Mouse (Mus musculus) G1E-ER4 (cell line): Measurements from ENCODE around the gene Lsm12. TPM values are rescaled to one million over a fixed set of nuclear protein-coding genes. Genes with fewer than 3 reads are reported as not detected.

Experiments used
- GATA1 ChIP-seq: IDR thresholded peaks from one replicate; pipeline ENCODE4 v1.8.0; 2012; ENCODE audit warnings: low read length, inconsistent platforms
- polyA plus RNA-seq: library from polyadenylated mRNA; stranded (reverse); fragments of >175 nt; gene quantifications from 2 replicates; pipeline ENCODE4 v1.2.3, GENCODE M21; 2012

Lsm12 gene
- polyA plus RNA-seq, 1 experiment, result 164 TPM

DNA sequence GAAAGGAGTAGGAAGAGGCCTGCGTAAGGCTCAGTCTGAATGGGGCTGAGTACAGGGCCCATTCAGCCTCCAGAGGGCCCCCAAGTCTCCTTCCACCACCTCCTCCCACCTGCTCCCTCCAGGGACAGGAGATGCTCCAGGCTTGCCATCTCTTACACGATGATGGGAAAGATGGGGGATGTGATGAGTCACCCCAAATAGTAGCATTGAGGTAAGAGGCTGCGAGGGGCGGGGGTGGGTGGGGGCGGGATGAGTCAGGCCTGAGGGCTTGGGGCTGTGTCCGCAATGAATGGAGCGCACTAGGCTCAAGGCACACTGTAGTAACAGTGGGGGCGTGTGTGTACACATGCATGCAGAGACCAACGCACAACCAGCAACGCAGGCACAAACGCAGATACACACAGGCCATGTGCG lies 16.3 kb upstream of the Lsm12 start:
- TF ChIP-seq GATA1, result no peak

DNA sequence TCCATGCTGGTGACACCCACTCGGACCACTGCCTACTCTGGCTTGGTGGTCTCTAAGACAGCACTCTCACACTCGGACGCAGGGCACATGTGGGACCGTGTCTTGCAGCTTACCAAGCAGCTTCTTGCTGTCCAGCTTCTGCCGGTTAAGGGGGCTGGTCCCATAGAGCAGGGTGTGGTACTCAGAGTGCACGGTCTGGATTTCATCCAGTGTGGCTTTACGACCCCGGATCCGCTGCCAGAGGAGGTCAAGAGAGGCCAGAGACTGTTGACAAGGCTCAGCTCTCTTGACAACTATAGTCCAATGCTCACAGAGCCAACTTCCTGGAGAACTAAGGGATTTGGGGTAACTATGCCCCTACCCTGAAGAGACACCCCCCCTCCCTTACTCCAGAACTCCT lies 14.8 kb upstream of the Lsm12 start:
- no peak for TF ChIP-seq GATA1

DNA sequence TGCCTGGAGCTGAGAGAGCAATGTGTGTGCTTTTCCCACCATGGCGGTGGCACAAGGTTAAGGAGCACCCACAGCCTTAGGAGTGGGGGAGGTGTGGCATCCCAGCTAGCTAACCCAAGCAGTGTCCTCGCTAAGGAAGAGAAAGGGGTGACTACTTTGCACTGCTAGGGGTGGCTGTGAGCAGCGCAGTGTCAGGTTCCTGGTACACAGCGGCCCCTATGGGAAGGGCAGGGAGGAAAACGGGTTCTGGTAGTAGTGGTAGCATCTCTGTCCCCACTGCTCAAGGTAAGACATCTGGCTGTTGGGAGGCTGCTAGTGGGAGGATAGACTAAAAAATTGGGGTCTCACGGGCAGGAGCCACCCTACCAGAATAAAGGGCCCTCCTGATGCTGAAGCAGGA lies 13.1 kb upstream of the Lsm12 start:
- no peak for TF ChIP-seq GATA1

DNA sequence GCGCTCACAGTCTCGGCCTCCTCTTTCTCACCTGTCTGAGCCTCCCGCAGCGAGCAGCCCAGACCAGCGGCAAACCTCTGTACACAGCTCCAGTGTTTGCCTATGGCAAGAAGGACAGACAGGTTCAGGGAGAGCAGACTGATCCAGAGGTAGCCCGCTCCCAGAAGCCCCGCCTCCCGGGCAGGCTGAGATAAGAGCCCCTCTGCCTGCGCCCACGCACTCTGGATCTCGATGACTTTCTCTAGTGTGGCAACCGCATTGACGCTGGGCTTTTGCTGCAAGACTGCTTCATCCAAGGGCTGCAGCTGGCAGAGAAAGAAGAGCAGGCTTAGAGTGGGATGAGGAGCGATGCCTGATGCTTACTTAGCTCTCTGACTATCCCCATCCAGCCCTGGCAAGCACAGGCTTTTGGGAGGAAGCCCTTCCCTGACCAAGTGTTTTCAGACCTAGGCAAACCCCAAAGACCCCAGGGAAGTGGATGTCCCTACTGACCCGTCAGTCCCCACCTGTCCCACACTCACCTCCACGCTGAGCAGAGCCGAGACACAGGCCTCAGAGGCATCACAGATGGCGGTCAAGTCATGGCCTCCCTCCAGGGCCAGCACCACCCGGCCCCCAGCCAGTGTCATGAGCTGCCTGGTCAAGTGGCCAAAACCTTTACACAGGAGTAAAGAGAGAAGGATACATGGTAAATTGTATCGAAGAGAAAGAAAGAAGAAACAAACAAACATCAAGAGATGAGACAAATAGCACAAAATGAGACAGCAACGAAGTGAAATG lies 11.1 kb upstream of the Lsm12 start:
- TF ChIP-seq GATA1, result no peak

DNA sequence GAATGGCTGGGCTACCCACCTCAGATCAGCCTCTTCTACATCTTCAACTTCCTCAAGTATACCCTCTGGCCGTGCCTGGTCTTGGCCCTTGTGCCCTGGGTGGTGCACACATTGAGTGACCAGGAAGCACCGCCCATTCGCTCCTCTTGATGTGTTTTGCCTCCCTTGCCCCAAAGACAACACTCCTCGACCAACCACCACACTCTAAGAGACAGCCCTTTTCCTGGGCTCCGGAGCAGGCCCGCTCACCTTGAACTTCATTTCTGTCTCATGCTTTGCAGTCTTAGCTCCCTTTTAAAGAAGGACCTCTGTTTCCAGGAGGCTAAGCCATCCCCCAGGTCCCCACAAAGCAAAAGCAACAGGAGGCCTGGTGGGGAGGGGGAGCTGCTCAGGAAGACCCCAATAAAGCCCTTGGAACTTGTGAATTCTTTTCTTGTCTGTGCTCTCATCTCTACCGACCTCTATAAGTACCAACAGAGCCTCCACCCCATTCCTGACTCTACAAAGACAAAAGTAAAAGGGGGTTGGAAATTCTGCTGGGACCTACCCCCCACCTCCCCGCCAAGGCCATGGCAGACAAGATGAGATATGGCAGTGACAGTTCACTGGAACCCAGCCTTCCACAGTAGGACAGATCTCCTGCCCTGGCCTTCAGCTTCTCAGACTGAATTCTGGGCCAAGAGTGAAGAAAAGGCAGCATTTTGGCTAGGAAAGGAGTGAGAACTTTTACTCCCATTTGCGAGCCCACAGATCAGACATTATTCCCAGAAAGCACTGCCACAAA lies 8.8 kb upstream of the Lsm12 start:
- no peak for TF ChIP-seq GATA1

DNA sequence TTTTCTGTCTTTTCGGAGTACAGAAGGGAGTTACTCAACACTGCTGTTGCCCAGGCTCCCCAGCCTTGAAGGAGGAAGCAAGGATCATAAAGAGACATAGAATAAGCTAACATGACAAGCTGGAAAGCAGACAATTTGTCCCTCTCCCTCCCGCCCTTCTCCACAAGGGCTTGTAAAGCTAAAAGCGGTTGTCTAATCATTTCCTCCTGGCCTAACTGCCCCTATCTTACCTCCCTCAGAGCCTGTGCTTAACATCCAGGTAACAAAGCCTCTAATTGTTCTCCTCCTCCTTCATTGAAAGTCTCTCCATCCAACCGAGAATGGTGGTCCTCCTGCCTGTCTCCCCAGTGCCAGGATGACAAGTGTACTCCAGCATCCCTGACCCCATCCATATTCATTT lies 5.8 kb upstream of the Lsm12 start:
- no peak for TF ChIP-seq GATA1

DNA sequence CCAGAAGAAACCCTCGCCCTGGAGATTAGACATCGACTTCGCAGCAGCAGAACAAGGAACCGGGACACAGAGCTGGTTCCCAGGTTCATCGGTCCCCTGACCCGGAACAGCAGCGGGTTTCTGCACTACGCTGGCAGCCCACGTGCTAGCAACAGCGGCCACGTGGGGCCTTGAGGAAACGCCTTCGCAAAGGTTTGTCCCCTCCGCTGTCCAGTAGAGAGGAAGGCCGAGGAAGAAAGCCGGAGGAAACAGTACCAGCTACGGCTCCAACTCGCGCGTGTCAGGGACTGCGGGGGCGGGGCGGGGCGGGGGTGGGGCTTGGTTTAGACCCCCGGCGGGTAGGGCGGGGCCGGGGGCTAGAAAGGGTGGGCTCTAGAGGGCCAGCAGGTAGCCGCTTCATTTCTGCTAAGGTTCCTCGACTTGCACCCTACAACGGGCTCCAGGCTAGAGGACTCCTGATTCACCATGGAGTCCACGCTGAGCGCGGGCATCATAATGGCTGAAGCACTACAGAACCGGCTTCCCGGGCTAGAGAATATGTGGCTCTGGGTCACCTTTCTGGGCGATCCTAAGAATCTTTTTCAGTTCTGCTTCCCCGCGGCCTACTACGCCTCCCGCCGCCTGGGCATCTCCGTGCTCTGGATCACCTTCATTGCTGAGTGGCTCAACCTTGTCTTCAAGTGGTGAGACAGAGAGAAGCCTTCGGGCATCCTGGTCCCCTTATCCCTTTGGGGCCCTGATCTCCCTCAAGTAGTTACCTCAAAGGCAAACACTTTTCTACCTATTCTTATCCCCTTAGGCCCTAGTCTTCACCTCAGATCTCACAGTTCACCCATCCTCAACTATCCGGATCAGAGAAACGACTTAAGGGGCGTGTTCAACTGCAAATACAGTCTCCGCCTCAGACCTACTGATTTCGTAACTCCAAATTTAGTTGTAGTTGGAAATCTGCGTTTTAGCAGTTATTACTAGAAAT lies 4.7 kb upstream of the Lsm12 start, which contains the start of gene G6pc3:
Gene G6pc3, plus strand, starts transcription at position 160 of the 976 bp plus-strand sequence.
- no peak for TF ChIP-seq GATA1

DNA sequence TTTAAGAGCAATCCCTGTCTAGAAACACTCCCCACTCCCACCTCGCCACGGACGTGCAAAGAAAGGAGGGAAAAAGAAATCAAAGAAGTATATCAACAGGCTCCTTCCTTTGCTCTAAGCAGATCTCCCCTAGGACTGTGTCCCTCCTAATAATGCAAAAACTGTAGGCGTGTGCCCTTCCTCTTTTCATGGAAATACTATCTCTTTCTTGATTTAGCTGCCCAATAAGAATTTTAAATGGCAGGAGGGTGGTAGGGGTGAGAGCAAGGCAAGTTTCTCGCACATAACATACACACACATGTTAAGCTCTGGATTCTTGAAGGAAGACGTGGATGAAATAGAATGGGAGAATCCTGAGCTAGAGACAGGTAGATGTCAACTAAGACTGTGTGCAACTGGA lies 3.9 kb upstream of the Lsm12 start:
- no peak for TF ChIP-seq GATA1

DNA sequence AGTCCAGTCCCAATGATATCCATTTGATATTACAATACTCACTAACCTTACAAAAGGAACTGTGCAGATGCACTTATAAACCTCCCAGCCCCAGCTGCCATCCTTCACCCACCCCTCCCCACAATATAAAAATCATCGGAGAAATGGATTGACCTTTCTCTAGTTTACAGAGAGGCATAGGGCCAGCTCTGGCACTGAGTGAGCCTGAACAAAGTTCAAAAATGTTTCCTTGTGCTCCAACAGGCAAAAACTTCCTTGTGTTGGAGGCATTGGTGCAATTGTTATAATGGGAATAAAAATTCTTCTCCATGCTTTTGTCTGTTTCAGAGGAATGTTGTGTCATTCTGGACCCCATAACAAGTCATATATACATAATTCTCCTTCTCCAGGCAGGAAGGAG lies 1.1 kb upstream of the Lsm12 start:
- TF ChIP-seq GATA1, result no peak

DNA sequence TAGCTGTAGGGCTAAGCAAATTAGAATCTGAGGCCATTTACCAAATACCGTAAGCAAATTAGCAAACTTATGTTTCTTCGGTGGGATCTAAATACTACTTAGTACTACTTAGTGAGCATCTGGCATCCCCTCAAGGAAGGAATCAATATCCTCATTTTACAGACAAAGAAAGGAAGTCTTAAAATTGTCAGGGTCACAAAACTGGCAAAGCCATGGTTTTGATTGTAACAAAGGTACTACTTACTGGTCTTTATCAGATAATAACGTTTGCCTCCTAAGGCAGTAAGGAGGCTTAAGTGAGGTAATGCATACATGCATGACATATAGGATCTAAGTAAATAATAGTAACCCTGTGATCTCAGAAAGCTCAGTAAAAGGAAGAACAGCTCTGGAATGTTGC lies 581 bp upstream of the Lsm12 start:
- TF ChIP-seq GATA1, result no peak

DNA sequence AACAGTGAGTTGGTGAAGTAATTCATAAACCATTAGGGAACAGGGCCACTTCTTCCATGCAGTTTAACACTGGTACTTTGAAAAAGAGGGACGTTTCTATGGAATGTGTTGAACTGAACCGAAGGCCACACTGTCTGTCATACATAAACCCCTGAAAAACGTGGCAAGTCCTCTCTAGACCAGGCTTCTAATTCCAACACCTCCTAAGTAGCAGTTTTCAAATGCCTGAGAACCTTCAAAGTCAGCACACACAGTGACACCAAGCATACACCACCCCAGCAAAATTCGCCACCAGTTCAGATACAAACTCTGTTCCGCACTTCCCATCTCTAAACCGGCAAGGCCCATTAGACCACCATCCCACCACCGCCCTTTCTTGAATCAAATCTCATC lies 847 bp downstream of the Lsm12 start:
- no peak for TF ChIP-seq GATA1

DNA sequence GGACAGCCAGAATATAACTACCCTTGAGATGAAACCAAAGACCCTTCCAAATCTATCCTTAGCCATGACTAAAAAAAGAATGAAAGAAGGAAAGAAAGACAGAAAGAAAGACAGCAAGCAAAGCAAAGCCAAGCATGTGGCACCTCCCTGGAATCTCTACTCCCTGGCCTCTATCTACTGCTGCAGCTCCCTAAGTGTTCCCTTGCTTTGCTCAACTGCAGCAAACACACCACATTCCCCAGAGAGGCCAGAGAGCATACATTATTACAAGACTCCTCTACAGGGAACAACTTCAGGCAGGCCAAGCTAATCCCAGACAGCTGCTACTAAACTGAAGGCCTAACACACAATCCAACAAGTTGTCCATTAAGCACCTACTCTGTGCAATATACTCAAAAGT lies 5.3 kb downstream of the Lsm12 start:
- TF ChIP-seq GATA1, result no peak

DNA sequence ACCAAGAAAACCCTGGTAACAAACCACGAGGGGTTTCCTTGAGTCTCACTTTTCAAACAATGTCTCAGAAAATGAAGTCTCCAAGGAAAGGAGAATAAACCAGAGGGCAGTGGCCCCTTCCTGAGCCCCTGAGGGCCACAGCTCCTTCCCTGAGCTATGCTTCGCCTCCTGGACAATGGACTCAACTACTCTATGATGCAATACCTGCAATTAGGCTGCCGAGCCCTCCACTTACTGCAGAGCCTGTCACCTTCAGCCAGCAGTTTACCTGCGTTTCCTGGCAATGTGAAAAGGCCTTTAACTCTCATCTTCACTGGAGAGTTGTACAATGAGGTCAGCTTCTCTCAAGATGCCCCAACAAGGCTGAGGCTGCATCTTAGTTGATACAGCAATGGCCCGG lies 16.4 kb downstream of the Lsm12 start:
- no peak for TF ChIP-seq GATA1

DNA sequence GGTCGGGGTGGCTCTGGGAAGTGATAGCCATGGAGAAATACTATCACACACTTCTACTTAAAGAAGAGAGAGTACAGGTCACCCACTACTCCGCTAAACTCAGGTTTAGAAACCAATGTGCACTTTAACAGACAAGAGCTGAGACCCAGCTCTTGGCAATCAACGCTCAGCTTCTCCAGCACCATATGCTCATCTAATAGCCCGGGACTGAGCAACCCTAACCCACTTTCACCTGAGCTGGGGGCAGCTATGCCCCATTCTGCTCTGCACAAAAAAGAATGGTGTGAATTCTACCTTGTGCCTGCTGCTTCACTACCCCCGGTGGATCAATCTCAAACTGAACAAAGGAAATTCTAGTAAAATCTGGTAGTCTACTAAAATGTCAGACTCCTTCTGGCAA lies 17.6 kb downstream of the Lsm12 start:
- no peak for TF ChIP-seq GATA1

DNA sequence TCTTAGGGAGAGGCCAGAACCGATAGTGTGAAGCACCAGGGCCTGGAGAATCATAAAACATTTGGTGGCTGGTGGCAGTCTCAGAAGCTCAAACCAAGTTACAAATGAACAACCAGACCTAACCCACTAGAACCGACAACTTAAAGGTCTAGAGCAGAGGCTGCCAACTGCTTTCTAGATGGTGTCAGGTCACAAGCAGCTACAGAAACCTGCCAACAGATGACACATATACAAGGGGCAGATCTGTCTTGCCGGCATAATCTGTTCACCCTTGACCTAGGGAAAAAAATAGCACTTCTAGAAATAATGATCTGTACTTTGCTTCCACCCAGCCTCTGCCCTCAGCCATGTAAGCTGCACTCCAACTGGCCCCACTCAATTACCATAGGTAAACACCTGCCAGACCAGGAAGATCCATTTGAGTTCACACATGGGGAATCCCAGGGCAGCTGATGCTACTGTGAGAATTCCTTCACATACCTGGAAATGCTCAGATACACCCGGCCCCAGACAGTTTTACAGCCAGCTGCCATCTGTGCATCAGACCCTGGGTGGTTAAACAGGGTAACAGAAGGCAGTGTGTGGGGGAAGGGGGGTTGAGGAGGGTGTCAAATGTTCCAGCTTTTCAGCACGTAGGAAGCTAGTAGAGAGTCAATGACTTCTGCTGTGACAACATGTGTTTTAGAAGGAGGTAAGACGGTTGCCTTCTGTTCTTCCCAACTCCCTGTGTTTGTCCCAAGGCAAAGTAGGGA lies 18.9 kb downstream of the Lsm12 start:
- TF ChIP-seq GATA1, result no peak
